Mouse (Mus musculus) CH12.LX (cell line): ENCODE results near the gene Sorcs3. TPM values are rescaled to one million over a fixed set of nuclear protein-coding genes. Genes with fewer than 3 reads are reported as not detected.

Experiments
- DNase-seq: peaks from one replicate; pipeline ENCODE4 v3.0.0-alpha.2; 2013; ENCODE audit errors: extremely low read depth
- H3K27ac ChIP-seq: 2 replicates; pipeline ENCODE4 v1.5.1; 2012; ENCODE audit warnings: low read depth, mild to moderate bottlenecking, control low read depth, moderate library complexity; ENCODE audit not compliant: insufficient read depth
- H3K27me3 ChIP-seq: replicated peaks from 2 replicates; pipeline ENCODE3; 2012; ENCODE audit warnings: inconsistent platforms
- H3K36me3 ChIP-seq, 2 experiments: replicated peaks in 1 of 2; 2 replicates each; pipeline versions ENCODE3 to v1.6.1; 2012; ENCODE audit warnings: inconsistent platforms in 1 of 2, low read length in 1 of 2, mild to moderate bottlenecking in 1 of 2, mixed read lengths in 1 of 2, moderate library complexity in 1 of 2; ENCODE audit not compliant: control insufficient read depth in 1 of 2, insufficient read depth in 1 of 2
- H3K4me1 ChIP-seq, 2 experiments: 2 replicates each; pipeline ENCODE4 v1.6.1; 2012; ENCODE audit warnings: inconsistent platforms in 1 of 2, moderate library complexity in 1 of 2; ENCODE audit not compliant: insufficient read depth in 2 of 2, control insufficient read depth in 1 of 2
- H3K4me2 ChIP-seq: 2 replicates; pipeline ENCODE4 v1.6.1; 2012; ENCODE audit warnings: low read depth, mild to moderate bottlenecking, control low read depth; ENCODE audit not compliant: poor library complexity, insufficient read depth, severe bottlenecking
- H3K4me3 ChIP-seq, 3 experiments: fragments of 150-350 bp in 1 of 3; sonication (generic) in 1 of 3; replicated peaks in 1 of 3; 2 replicates each; pipeline versions ENCODE3 to v1.5.1; 2011 to 2012; ENCODE audit warnings: low read depth in 2 of 3, low read length in 2 of 3, mild to moderate bottlenecking in 2 of 3, moderate library complexity in 2 of 3, control low read depth in 1 of 3, improper control_type of control experiment in 1 of 3, inconsistent platforms in 1 of 3, mixed read lengths in 1 of 3; ENCODE audit not compliant: poor library complexity in 1 of 3
- H3K79me2 ChIP-seq: replicated peaks from 2 replicates; pipeline ENCODE4 v1.6.1; 2012; ENCODE audit warnings: mild to moderate bottlenecking, moderate library complexity; ENCODE audit not compliant: control insufficient read depth, poor library complexity, insufficient read depth, severe bottlenecking; ENCODE audit errors: extremely low read depth
- H3K9ac ChIP-seq: 2 replicates; pipeline ENCODE4 v1.6.1; 2012; ENCODE audit warnings: low read depth, mild to moderate bottlenecking, control low read depth, moderate library complexity; ENCODE audit not compliant: insufficient read depth
- H3K9me3 ChIP-seq: replicated peaks from 2 replicates; pipeline ENCODE3; 2012; ENCODE audit warnings: low read length, inconsistent platforms, mixed read lengths
- CHD2 ChIP-seq: IDR thresholded peaks from 2 replicates; pipeline ENCODE4 v1.6.1; 2011; ENCODE audit warnings: low read length, improper control_type of control experiment
- CTCF ChIP-seq, 2 experiments: IDR thresholded peaks in 1 of 2; conservative IDR thresholded peaks in 1 of 2; 2 replicates each; pipeline ENCODE4 v1.5.1; 2011 to 2012; ENCODE audit warnings: low read depth in 2 of 2, low read length in 2 of 2, improper control_type of control experiment in 1 of 2, inconsistent platforms in 1 of 2, mild to moderate bottlenecking in 1 of 2, moderate library complexity in 1 of 2
- E2F4 ChIP-seq: IDR thresholded peaks from 2 replicates; pipeline ENCODE4 v1.6.1; 2011; ENCODE audit warnings: low read depth, low read length, improper control_type of control experiment; ENCODE audit not compliant: insufficient replicate concordance
- ELF1 ChIP-seq: IDR thresholded peaks from 2 replicates; pipeline ENCODE4 v1.6.1; 2014; ENCODE audit warnings: low read depth, mild to moderate bottlenecking, inconsistent platforms, low read length, improper control_type of control experiment
- EP300 ChIP-seq: IDR thresholded peaks from 2 replicates; pipeline ENCODE4 v1.6.1; 2011; ENCODE audit warnings: low read length, improper control_type of control experiment
- HCFC1 ChIP-seq: IDR thresholded peaks from 2 replicates; pipeline ENCODE4 v1.6.1; 2012; ENCODE audit warnings: low read depth, mild to moderate bottlenecking, inconsistent platforms, low read length, improper control_type of control experiment
- IRF4 ChIP-seq: IDR thresholded peaks from 2 replicates; pipeline ENCODE4 v1.6.1; 2014; ENCODE audit warnings: low read depth, mild to moderate bottlenecking, inconsistent platforms, low read length, improper control_type of control experiment
- JUND ChIP-seq: conservative IDR thresholded peaks from 2 replicates; pipeline ENCODE4 v1.6.1; 2011; ENCODE audit warnings: low read depth, low read length, improper control_type of control experiment
- KAT2A ChIP-seq: IDR thresholded peaks from 2 replicates; pipeline ENCODE4 v1.6.1; 2012; ENCODE audit warnings: low read length, improper control_type of control experiment, inconsistent platforms; ENCODE audit not compliant: insufficient replicate concordance
- MXI1 ChIP-seq: IDR thresholded peaks from 2 replicates; pipeline ENCODE4 v1.6.1; 2011; ENCODE audit warnings: mild to moderate bottlenecking, low read depth, low read length, improper control_type of control experiment
- PAX5 ChIP-seq: IDR thresholded peaks from 2 replicates; pipeline ENCODE4 v1.6.1; 2012; ENCODE audit warnings: low read length, inconsistent platforms, mixed read lengths
- RCOR1 ChIP-seq: conservative IDR thresholded peaks from 2 replicates; pipeline ENCODE4 v1.6.1; 2012; ENCODE audit warnings: low read depth, mild to moderate bottlenecking, inconsistent platforms, low read length, improper control_type of control experiment
- SIN3A ChIP-seq: IDR thresholded peaks from 2 replicates; pipeline ENCODE4 v1.6.1; 2012; ENCODE audit warnings: low read length, improper control_type of control experiment, inconsistent platforms
- SMC3 ChIP-seq: IDR thresholded peaks from 2 replicates; pipeline ENCODE4 v1.6.1; 2011; ENCODE audit warnings: low read depth, low read length, improper control_type of control experiment
- TCF12 ChIP-seq: IDR thresholded peaks from 2 replicates; pipeline ENCODE4 v1.6.1; 2014; ENCODE audit warnings: low read depth, mild to moderate bottlenecking, inconsistent platforms, low read length, improper control_type of control experiment
- USF1 ChIP-seq: IDR thresholded peaks from 2 replicates; pipeline ENCODE4 v1.6.1; 2014; ENCODE audit warnings: low read depth, mild to moderate bottlenecking, inconsistent platforms, low read length, improper control_type of control experiment
- ZC3H11A ChIP-seq: IDR thresholded peaks from 2 replicates; pipeline ENCODE4 v1.6.1; 2012; ENCODE audit warnings: low read depth, mild to moderate bottlenecking, inconsistent platforms, low read length, improper control_type of control experiment
- ZKSCAN1 ChIP-seq: IDR thresholded peaks from 2 replicates; pipeline ENCODE4 v1.6.1; 2012; ENCODE audit warnings: low read depth, inconsistent platforms, low read length, improper control_type of control experiment, borderline replicate concordance
- dilution Hi-C: fragments of 300-500 bp; cut with MboI; formaldehyde crosslinking; loops from 2 replicates; pipeline ENCODE4 v1.14.3; 2020; ENCODE audit warnings: low sequenced_read_pairs; ENCODE audit not compliant: extremely low pct_unique_long_range_greater_than_20kb, extremely low pct_ligation_motif_present
- in situ Hi-C: fragments of 300-500 bp; cut with MboI; formaldehyde crosslinking; loops from 3 replicates; pipeline ENCODE4 v1.14.3; 2019; ENCODE audit warnings: low sequenced_read_pairs, low pct_ligation_motif_present, low pct_unique_long_range_greater_than_20kb, mixed read lengths
- polyA plus RNA-seq: library from polyadenylated mRNA; unstranded; fragments of >175 nt; gene quantifications from 2 replicates; pipeline ENCODE4 v1.2.1, GENCODE M21; 2012; ENCODE audit warnings: low read depth; ENCODE audit not compliant: insufficient read length
- total RNA-seq, 2 experiments: library from RNA; depleted of rRNA; stranded (reverse); fragments of 300-350 nt in 1 of 2; fragments of >200 nt in 1 of 2; gene quantifications; 2 replicates each; pipeline ENCODE4 v1.2.3; 2012 to 2014

The Sorcs3 gene
- total and polyA plus RNA-seq, 3 experiments, result not detected

DNA sequence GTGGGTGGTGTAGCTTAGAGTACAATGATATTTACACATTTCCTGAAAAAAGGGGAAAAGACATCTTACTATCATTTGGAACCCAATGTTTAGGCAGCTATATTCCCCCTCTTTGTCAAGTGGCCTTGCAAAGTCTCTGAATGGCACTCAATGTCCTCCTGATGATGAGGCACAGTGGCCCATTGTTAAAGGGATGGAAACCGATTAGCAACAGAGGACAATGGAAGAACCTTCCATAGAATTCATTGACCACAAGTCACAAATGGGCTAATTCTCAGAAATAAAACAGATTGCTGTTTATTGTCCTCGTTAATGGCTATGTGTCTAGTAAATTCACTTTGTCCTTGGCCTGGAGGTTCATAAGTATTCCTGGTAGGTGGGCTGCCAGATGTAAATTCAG is 565.7 kb downstream of the Sorcs3 start:
- dilution Hi-C loops, result no loop called here
- H3K9ac ChIP-seq, result no peak overlapping the region
- H3K9me3 ChIP-seq, result peaks cover 40% of the 10 kb centered on the region
- no peaks in the 10 kb centered on the region for H3K36me3 ChIP-seq
- no peak overlapping the region for H3K27ac ChIP-seq
- H3K27me3 ChIP-seq, result no peaks in the 10 kb centered on the region
- no peak for DNase-seq
- H3K79me2 ChIP-seq, result no peaks in the 10 kb centered on the region
- TF ChIP-seq TCF12, result no peak
- no peak for TF ChIP-seq EP300
- no peak for TF ChIP-seq ELF1
- TF ChIP-seq RCOR1, result no peak
- no peak for TF ChIP-seq CTCF (conservative IDR thresholded peaks at IDR 0.05 in 1 of 2, IDR thresholded peaks at IDR 0.05 in 1 of 2; ENCODE audit: low read depth in 2 of 2, low read length in 2 of 2)
- no peak overlapping the region for H3K4me3 ChIP-seq
- H3K4me2 ChIP-seq, result no peak overlapping the region
- in situ Hi-C loops, result no loop called here
- no peaks in the 10 kb centered on the region for H3K4me1 ChIP-seq

GRCm38 (mm10) chr19:48779095-48779765 is 573.4 kb downstream of the Sorcs3 start:
- TF ChIP-seq CHD2, result no peak
- TF ChIP-seq MXI1, result no peak
- TF ChIP-seq HCFC1, result no peak
- no peak for TF ChIP-seq USF1
- TF ChIP-seq SMC3, result no peak
- TF ChIP-seq KAT2A, result no peak
- no peak for TF ChIP-seq JUND
- no peak for TF ChIP-seq IRF4
- no peak for TF ChIP-seq ZC3H11A
- TF ChIP-seq SIN3A, result no peak
- TF ChIP-seq E2F4, result no peak
- no peak for TF ChIP-seq ZKSCAN1
- no peak for TF ChIP-seq PAX5
- TF ChIP-seq ELF1, result no peak
- in situ Hi-C loops, result no loop called here
- Histone ChIP-seq H3K36me3 (no peaks in the 10 kb centered on the region), H3K9ac (no peak overlapping the region), H3K27me3 (no peaks in the 10 kb centered on the region), H3K4me2 (no peak overlapping the region), H3K27ac (no peak overlapping the region), H3K79me2 (no peaks in the 10 kb centered on the region), H3K9me3 (peaks cover 25% of the 10 kb centered on the region), H3K4me3 (no peak overlapping the region), H3K4me1 (no peaks in the 10 kb centered on the region)
- no peak for DNase-seq
- dilution Hi-C loops, result no loop called here
